19 mouse cellular contexts compared by ENCODE assay signal in genomic region chr7:114162975-114163374, GRCm38 (mm10).
"Had no signal": no experiment of that assay in that cellular context is flagged by ENCODE, and none has a peak within 500 bp of the region (broad histone marks: within the 10 kb centered on the region; RNA-seq: fewer than 3 reads in every experiment).

No protein-coding gene starts in this region.

- H3K4me3 ChIP-seq: kidney, embryonic 15.5 days; limb, embryonic 12.5 days; limb, embryonic 15.5 days; megakaryocyte, embryonic 14.5 days; midbrain, embryonic 10.5 days; midbrain, embryonic 13.5 days had no signal

- ATAC-seq: liver, postnatal 0 days; midbrain, embryonic 13.5 days had no signal

- H3K36me3 ChIP-seq: kidney, embryonic 15.5 days; limb, embryonic 12.5 days; limb, embryonic 15.5 days; midbrain, embryonic 10.5 days; midbrain, embryonic 13.5 days had no signal

- H3K9ac ChIP-seq: kidney, embryonic 15.5 days; limb, embryonic 12.5 days; limb, embryonic 15.5 days; liver, embryonic 14.5 days; liver, postnatal 0 days; lung, embryonic 14.5 days; midbrain, embryonic 13.5 days had no signal

- H3K4me1 ChIP-seq: kidney, embryonic 15.5 days; limb, embryonic 12.5 days; limb, embryonic 15.5 days; megakaryocyte, embryonic 14.5 days; midbrain, embryonic 10.5 days; midbrain, embryonic 13.5 days had no signal

- H3K4me2 ChIP-seq: kidney, embryonic 15.5 days; limb, embryonic 12.5 days; limb, embryonic 15.5 days; liver, embryonic 11.5 days; lung, embryonic 14.5 days; midbrain, embryonic 13.5 days had no signal

- H3K9me3 ChIP-seq: kidney, embryonic 15.5 days; limb, embryonic 12.5 days; limb, embryonic 15.5 days; megakaryocyte, embryonic 14.5 days; midbrain, embryonic 10.5 days; midbrain, embryonic 13.5 days had no signal

- DNase-seq: kidney, adult 11 months; kidney, adult 8-10 months; kidney, postnatal 10 days; kidney, postnatal 36 days; left cerebral cortex, postnatal 4 days; liver, postnatal 0 days; lung, embryonic 14.5 days; lung, postnatal 10 days; thymus, adult 2 months; thymus, postnatal 14 days; thymus, postnatal 4 days had no signal

- H3K27me3 ChIP-seq: kidney, embryonic 15.5 days; limb, embryonic 12.5 days; limb, embryonic 15.5 days; midbrain, embryonic 13.5 days had no signal

- H3K27ac ChIP-seq: kidney, embryonic 15.5 days; limb, embryonic 12.5 days; limb, embryonic 15.5 days; liver, embryonic 14.5 days; midbrain, embryonic 10.5 days; midbrain, embryonic 13.5 days had no signal
